Mouse (Mus musculus): Measurements from ENCODE around the gene Zmym1. TPM values are rescaled to one million over a fixed set of nuclear protein-coding genes. Genes with fewer than 3 reads are reported as not detected.
"Not testable (repeated sequence)": the region's sequence is repeated elsewhere in the genome, so short reads cannot be mapped to it uniquely, and the experiment has no call there.

The Zmym1 gene
- polyA plus RNA-seq, 1 experiment from 2014 or later, result 38.2 TPM

DNA sequence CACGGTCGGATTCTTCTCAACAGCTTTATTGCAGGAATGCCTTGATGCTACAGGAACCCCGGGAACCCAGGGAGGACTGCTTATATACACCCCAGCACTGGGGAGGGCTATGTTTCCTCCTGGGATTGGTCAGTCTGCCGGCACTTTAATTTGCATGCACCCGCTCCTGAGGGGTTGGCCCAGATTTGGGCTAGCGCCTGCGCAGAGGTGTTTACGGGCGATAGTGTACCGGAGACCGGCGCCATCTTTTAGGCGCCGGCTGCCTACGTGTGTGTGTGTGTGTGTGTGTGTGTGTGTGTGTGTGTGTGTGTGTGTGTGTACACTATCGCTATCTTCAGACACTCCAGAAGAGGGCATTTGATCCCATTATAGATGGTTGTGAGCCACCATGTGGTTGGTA is 61.6 kb downstream of the Zmym1 start:
- WGBS, result 97% methylated on average over 16 of the region's 16 CpGs
- not testable (repeated sequence) for DNase-seq; H3K9me3 ChIP-seq (ENCODE audit: control insufficient read depth, low read length)

More for the DNA sequence above, 61.6 kb downstream of the Zmym1 start:
- not testable (repeated sequence) for H3K27ac ChIP-seq (replicated peaks; ENCODE audit: low read depth, low read length); H3K9ac ChIP-seq (replicated peaks; ENCODE audit: low read length); H3K4me1 ChIP-seq (ENCODE audit: control insufficient read depth, insufficient read depth, low read length); H3K36me3 ChIP-seq (ENCODE audit: control insufficient read depth, insufficient read depth, low read length); H3K4me3 ChIP-seq (replicated peaks; ENCODE audit: low read depth, low read length); H3K4me2 ChIP-seq (ENCODE audit: low read length); H3K27me3 ChIP-seq (ENCODE audit: control insufficient read depth, insufficient read depth, low read length); ATAC-seq (ENCODE audit: low FRiP score, low TSS enrichment)

Other genes with a start within 250 kb of the Zmym1 start
- 33.7 and 37.7 TPM in 2 replicates for gene Zmym4, start 93.0 kb downstream of the Zmym1 start, polyA plus RNA-seq (2014; fragmentation: Nextera tagmentation; extraction: Ambion mirVana)
- gene Sfpq, start 39.8 kb downstream of the Zmym1 start, polyA plus RNA-seq (2014; fragmentation: Nextera tagmentation; extraction: Ambion mirVana), result 119 and 131 TPM in 2 replicates
- 33.4 and 42.8 TPM in 2 replicates for gene Zmym6, start 16.2 kb upstream of the Zmym1 start, polyA plus RNA-seq (2014; fragmentation: Nextera tagmentation; extraction: Ambion mirVana)
- gene Tmem35b, start 62.5 kb upstream of the Zmym1 start, polyA plus RNA-seq (2014; fragmentation: Nextera tagmentation; extraction: Ambion mirVana), result 15.7 and 17.6 TPM in 2 replicates
- 22.3 and 25.5 TPM in 2 replicates for gene Dlgap3, start 108.1 kb upstream of the Zmym1 start, polyA plus RNA-seq (2014; fragmentation: Nextera tagmentation; extraction: Ambion mirVana)
- 43.0 and 52.2 TPM in 2 replicates for gene Smim12, start 182.6 kb upstream of the Zmym1 start, polyA plus RNA-seq (2014; fragmentation: Nextera tagmentation; extraction: Ambion mirVana)